Mouse (Mus musculus) brain, embryonic 14.5 days (tissue): ENCODE measurements at regions not wholly inside any gene's neighbourhood (a gene's known extent, or its start where the extent isn't known, plus 50 kb on each side); places are given as distances from the start of the nearest gene placed in this dataset.

Experiments used
- CTCF ChIP-seq: fragments of 200-500 bp; IDR thresholded peaks from 2 replicates; pipeline ENCODE4 v1.5.1; 2012; ENCODE audit warnings: inconsistent platforms, mild to moderate bottlenecking, moderate library complexity, borderline replicate concordance; ENCODE audit not compliant: insufficient read depth, insufficient read length; ENCODE audit errors: extremely low read depth
- POLR2A ChIP-seq: fragments of 200-500 bp; IDR thresholded peaks from 2 replicates; pipeline ENCODE4 v1.6.1; 2012; ENCODE audit warnings: mild to moderate bottlenecking, inconsistent platforms, borderline replicate concordance; ENCODE audit not compliant: poor library complexity, insufficient read depth, insufficient read length, severe bottlenecking; ENCODE audit errors: extremely low read depth

DNA sequence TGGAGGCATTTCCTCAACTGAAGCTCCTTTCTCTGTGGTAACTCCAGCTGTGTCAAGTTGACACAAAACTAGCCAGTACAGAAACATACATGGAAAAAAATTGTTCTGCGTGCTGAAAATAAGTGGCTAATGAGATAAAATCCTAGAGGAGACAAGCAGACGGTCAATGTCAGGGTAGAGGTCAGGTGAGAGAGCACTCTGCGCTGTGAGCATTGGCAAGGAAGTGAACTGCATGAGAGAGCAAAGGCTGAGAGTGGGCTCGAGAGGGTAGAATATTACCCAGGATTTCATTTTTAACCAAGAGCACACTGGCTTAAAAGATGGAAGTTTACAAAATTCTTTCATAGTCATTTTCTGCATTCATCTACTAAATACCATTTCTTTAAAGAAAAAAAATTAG, 439.2 kb downstream of the Tns1 start:
- no peak for TF ChIP-seq POLR2A
- no peak for TF ChIP-seq CTCF
